Mouse (Mus musculus) hindbrain, postnatal 0 days (tissue): Measurements from ENCODE around the gene AI464131. TPM values are rescaled to one million over a fixed set of nuclear protein-coding genes. Genes with fewer than 3 reads are reported as not detected.

Experiments
- ATAC-seq: fragments of 200-750 bp; cut with Nextera tagmentation; 2 replicates; pipeline ENCODE4 v1.8.0; 2017; ENCODE audit warnings: mild to moderate bottlenecking, moderate TSS enrichment, moderate library complexity
- DNase-seq: peaks from one replicate; pipeline ENCODE4 v3.0.0-alpha.2; 2015; ENCODE audit warnings: low spot score
- H3K27ac ChIP-seq: fragments of 300-500 bp; sonication (generic); 2 replicates; pipeline ENCODE4 v1.5.1; 2014; ENCODE audit warnings: mild to moderate bottlenecking
- H3K27me3 ChIP-seq: fragments of 300-500 bp; sonication (generic); 2 replicates; pipeline ENCODE4 v1.6.1; 2014; ENCODE audit warnings: low read length, mixed read lengths; ENCODE audit not compliant: insufficient read depth
- H3K36me3 ChIP-seq: fragments of 300-500 bp; sonication (generic); 2 replicates; pipeline ENCODE4 v1.6.1; 2014; ENCODE audit warnings: low read length, mixed read lengths; ENCODE audit not compliant: insufficient read depth
- H3K4me1 ChIP-seq: fragments of 300-500 bp; sonication (generic); 2 replicates; pipeline ENCODE4 v1.6.1; 2014; ENCODE audit warnings: antibody characterized with exemption, low read length, mixed read lengths; ENCODE audit not compliant: insufficient read depth
- H3K4me2 ChIP-seq: fragments of 300-500 bp; sonication (generic); 2 replicates; pipeline ENCODE4 v1.6.1; 2014; ENCODE audit warnings: low read depth, mild to moderate bottlenecking, low read length, moderate library complexity, mixed read lengths
- H3K4me3 ChIP-seq: fragments of 300-500 bp; sonication (generic); 2 replicates; pipeline ENCODE4 v1.5.1; 2014; ENCODE audit warnings: low read length
- H3K9ac ChIP-seq: fragments of 300-500 bp; sonication (generic); replicated peaks from 2 replicates; pipeline ENCODE4 v1.6.1; 2014; ENCODE audit warnings: mild to moderate bottlenecking, low read length, moderate library complexity, mixed read lengths
- H3K9me3 ChIP-seq: fragments of 300-500 bp; sonication (generic); 2 replicates; pipeline ENCODE4 v1.6.1; 2016; ENCODE audit warnings: low read length, mixed read lengths
- CTCF ChIP-seq: IDR thresholded peaks from 2 replicates; pipeline ENCODE4 v1.5.1; 2016; ENCODE audit warnings: antibody characterized with exemption, control low read depth, low read depth
- WGBS: fragments of 180-500 bp; shearing (Covaris S2); extraction: QIAGEN DNeasy Blood & Tissue Kit; methylation state at CpG from one replicate; pipeline ENCODE4 v1.1.7; 2014; 5-methylcytosine and 5-hydroxymethylcytosine counted together
- polyA plus RNA-seq: library from polyadenylated mRNA; unstranded; fragments of >200 nt; fragmentation: Nextera tagmentation; extraction: Ambion mirVana; gene quantifications from 2 replicates; pipeline ENCODE4 v1.2.1, GENCODE M21; 2015
- total RNA-seq: library from RNA; depleted of rRNA; stranded (reverse); fragments of >200 nt; gene quantifications from 2 replicates; pipeline ENCODE4 v1.2.3, GENCODE M21; 2014

Gene AI464131
- total and polyA plus RNA-seq, 2 experiments from 2014 or later, result 22.9 to 62.4 TPM

- ATAC-seq (peak; percentile 75), DNase-seq (peak; percentile 85)
- H3K4me2 ChIP-seq, result no peak overlapping the region
- H3K4me1 ChIP-seq, result peaks cover 11% of the 10 kb centered on the region; the same call in 1 of the 2 replicates
- no peak overlapping the region for H3K4me3 ChIP-seq
- H3K9me3 ChIP-seq, result no peaks in the 10 kb centered on the region
- WGBS, result 38% methylated on average over 11 of the region's 11 CpGs
- H3K9ac ChIP-seq, result no peak overlapping the region
- TF ChIP-seq CTCF, result no peak
- no peaks in the 10 kb centered on the region for H3K36me3 ChIP-seq
- H3K27ac ChIP-seq, result no peak overlapping the region
- H3K27me3 ChIP-seq, result peaks cover 8% of the 10 kb centered on the region; the same call in 1 of the 2 replicates
These were observed 7.0 kb downstream of the AI464131 start for GRCm38 (mm10) chr4:41495850-41496249.

GRCm38 (mm10) chr4:41495076-41495475, 7.8 kb downstream of the AI464131 start:
- DNase-seq (no peak), ATAC-seq (no peak)
- Histone ChIP-seq H3K4me2 (no peak overlapping the region), H3K9ac (no peak overlapping the region), H3K4me1 (peaks cover 11% of the 10 kb centered on the region; the same call in 1 of the 2 replicates), H3K4me3 (no peak overlapping the region), H3K36me3 (no peaks in the 10 kb centered on the region), H3K9me3 (no peaks in the 10 kb centered on the region), H3K27me3 (peaks cover 8% of the 10 kb centered on the region; the same call in 1 of the 2 replicates), H3K27ac (peak overlapping the region; percentile 55)
- 70% methylated on average over 4 of the region's 4 CpGs for WGBS
- no peak for TF ChIP-seq CTCF

GRCm38 (mm10) chr4:41494378-41494777, 8.5 kb downstream of the AI464131 start:
- 44% methylated on average over 3 of the region's 3 CpGs for WGBS
- no peaks in the 10 kb centered on the region for H3K36me3 ChIP-seq
- no peak overlapping the region for H3K27ac ChIP-seq

GRCm38 (mm10) chr4:41493464-41494116, 9.3 kb downstream of the AI464131 start:
- 73% methylated on average over 3 of the region's 3 CpGs for WGBS
- Histone ChIP-seq H3K36me3 (no peaks in the 10 kb centered on the region), H3K4me3 (no peak overlapping the region), H3K27ac (no peak overlapping the region), H3K27me3 (peaks cover 7% of the 10 kb centered on the region; the same call in 1 of the 2 replicates), H3K4me1 (peaks cover 8% of the 10 kb centered on the region; the same call in 1 of the 2 replicates), H3K9ac (no peak overlapping the region), H3K4me2 (no peak overlapping the region), H3K9me3 (no peaks in the 10 kb centered on the region)
- TF ChIP-seq CTCF, result no peak
- no peak for DNase-seq
- ATAC-seq, result no peak

More at GRCm38 (mm10) chr4:41494378-41494777, 8.5 kb downstream of the AI464131 start:
- Histone ChIP-seq H3K4me2 (no peak overlapping the region), H3K9ac (no peak overlapping the region), H3K4me1 (peaks cover 11% of the 10 kb centered on the region; the same call in 1 of the 2 replicates), H3K9me3 (no peaks in the 10 kb centered on the region), H3K27me3 (peaks cover 8% of the 10 kb centered on the region; the same call in 1 of the 2 replicates), H3K4me3 (no peak overlapping the region)
- ATAC-seq (no peak), DNase-seq (no peak)
- TF ChIP-seq CTCF, result no peak

GRCm38 (mm10) chr4:41492951-41493350, 9.9 kb downstream of the AI464131 start:
- DNase-seq (no peak), ATAC-seq (no peak)
- H3K9me3 ChIP-seq, result no peaks in the 10 kb centered on the region
- H3K27me3 ChIP-seq, result peaks cover 5% of the 10 kb centered on the region; the same call in 1 of the 2 replicates
- no peaks in the 10 kb centered on the region for H3K36me3 ChIP-seq
- no peak overlapping the region for H3K4me2 ChIP-seq
- no peak overlapping the region for H3K27ac ChIP-seq
- H3K4me3 ChIP-seq, result no peak overlapping the region
- TF ChIP-seq CTCF, result no peak
- 85% methylated on average over 7 of the region's 7 CpGs for WGBS
- 0 out of 2 replicates have a peak, but pooled peaks cover 2% of the 10 kb centered on the region for H3K4me1 ChIP-seq
- H3K9ac ChIP-seq, result no peak overlapping the region

GRCm38 (mm10) chr4:41481601-41482017, 21.3 kb downstream of the AI464131 start:
- peak; percentile 51; the same call in 1 of the 2 replicates for ATAC-seq
- Histone ChIP-seq H3K27me3 (no peaks in the 10 kb centered on the region), H3K4me1 (no peaks in the 10 kb centered on the region; the same call in 1 of the 2 replicates), H3K4me2 (no peak overlapping the region), H3K9me3 (no peaks in the 10 kb centered on the region), H3K4me3 (no peak overlapping the region), H3K36me3 (0 out of 2 replicates have a peak, but pooled peaks cover 6% of the 10 kb centered on the region), H3K9ac (no peak overlapping the region), H3K27ac (peak overlapping the region; percentile 58)
- WGBS, result 34% methylated on average over 6 of the region's 6 CpGs
- TF ChIP-seq CTCF, result no peak
- DNase-seq, result peak; percentile 47

GRCm38 (mm10) chr4:41480254-41480653, 22.6 kb downstream of the AI464131 start:
- DNase-seq, result peak; percentile 59

More at GRCm38 (mm10) chr4:41480254-41480653, 22.6 kb downstream of the AI464131 start:
- 57% methylated on average over 8 of the region's 8 CpGs for WGBS
- Histone ChIP-seq H3K4me3 (no peak overlapping the region), H3K36me3 (0 out of 2 replicates have a peak, but pooled peaks cover 6% of the 10 kb centered on the region), H3K9ac (no peak overlapping the region), H3K9me3 (no peaks in the 10 kb centered on the region), H3K27ac (peak overlapping the region; percentile 69), H3K4me1 (no peaks in the 10 kb centered on the region; the same call in 1 of the 2 replicates), H3K27me3 (no peaks in the 10 kb centered on the region), H3K4me2 (no peak overlapping the region)
- peak; percentile 79; the same call in 1 of the 2 replicates for ATAC-seq
- TF ChIP-seq CTCF, result no peak
